Mouse (Mus musculus): Measurements from ENCODE around the gene Usp48.
"Not testable (repeated sequence)": the region's sequence is repeated elsewhere in the genome, so short reads cannot be mapped to it uniquely, and the experiment has no call there.

The Usp48 gene

DNA sequence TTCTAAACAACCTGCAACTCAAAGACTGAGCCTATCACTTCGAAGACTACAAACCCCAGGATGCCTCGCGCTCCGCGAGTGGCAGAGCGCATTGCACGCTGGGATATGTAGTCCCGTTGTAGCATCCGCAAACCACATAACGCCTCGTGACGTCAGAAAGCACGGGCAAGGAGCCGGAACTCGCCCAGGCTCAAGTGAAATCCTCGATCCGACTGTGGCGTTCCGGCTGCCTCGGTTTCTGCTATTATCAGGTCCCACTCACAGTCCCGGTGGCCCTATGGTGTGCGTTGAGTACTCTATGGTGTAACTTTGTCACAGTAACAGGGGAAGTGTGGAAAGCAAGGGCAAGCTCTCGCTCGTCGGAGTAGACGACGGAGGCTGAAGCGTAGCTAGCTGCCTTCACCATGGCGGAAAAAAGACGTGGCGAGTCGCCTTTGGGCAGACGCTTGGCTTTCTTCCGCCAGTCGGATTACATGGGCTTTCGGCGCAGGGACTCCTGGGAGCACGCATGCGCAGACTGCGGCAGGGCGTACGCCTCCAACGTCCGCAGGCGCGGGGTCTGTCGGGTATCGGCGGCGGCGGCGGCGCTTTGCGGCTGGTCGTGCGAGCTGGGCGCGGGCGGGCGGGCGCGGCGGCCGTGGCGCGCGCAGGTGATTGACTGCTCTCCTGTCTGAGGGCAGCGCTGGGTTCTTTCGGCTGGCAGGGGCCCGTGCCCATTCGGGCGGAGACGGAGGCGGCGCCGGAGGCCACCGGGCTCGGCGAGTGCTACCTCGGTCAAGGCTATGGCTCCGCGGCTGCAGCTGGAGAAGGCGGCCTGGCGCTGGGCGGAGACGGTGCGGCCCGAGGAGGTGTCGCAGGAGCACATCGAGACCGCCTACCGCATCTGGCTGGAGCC is at the start of gene Usp48:
Gene Usp48, plus strand, starts transcription at position 155 of the 895 bp plus-strand sequence.
- peak; percentile 99 to 100 for DNase-seq (ENCODE audit: low spot score in 2 of 2)

- no peak for DNase-seq (ENCODE audit: low spot score in 2 of 2)
Measured at GRCm38 (mm10) chr4:137545568-137545967, 48.0 kb upstream of the Usp48 start.

- DNase-seq (ENCODE audit: low spot score in 2 of 2) = no peak
Measured at GRCm38 (mm10) chr4:137546003-137546525, 47.5 kb upstream of the Usp48 start.

GRCm38 (mm10) chr4:137553466-137553865 is 40.1 kb upstream of the Usp48 start:
- no peak for DNase-seq (ENCODE audit: low spot score in 2 of 2)

DNA sequence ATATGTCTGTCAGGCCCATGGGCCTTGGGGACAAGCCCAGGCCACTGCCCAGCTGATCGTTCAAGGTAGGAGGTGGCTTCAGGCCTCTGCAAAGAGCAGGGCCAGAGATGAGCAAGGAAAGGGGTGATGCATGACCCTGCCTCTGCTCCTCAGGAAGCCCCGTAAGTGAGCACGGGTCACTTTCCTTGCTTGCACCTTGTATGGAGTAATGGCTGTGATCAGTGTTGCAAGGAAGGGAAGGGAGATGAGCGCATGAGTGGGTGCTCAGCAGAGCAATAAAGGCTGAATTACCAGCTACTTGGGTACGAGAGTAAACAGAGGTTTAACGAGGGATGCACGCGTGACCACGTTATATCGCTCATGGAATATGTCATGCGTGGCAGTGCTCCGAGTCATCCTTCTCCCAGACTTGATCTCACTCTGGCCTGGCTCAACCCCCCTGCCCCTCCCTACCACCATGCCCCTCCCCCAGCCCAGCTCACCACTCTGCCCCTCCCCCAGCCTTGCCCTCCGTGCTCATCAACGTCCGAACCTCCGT is 36.8 kb upstream of the Usp48 start:
- DNase-seq (ENCODE audit: low spot score in 2 of 2) = no peak

- no peak for DNase-seq (ENCODE audit: low spot score in 2 of 2)
Measured at GRCm38 (mm10) chr4:137569873-137570272, 23.7 kb upstream of the Usp48 start.

DNA sequence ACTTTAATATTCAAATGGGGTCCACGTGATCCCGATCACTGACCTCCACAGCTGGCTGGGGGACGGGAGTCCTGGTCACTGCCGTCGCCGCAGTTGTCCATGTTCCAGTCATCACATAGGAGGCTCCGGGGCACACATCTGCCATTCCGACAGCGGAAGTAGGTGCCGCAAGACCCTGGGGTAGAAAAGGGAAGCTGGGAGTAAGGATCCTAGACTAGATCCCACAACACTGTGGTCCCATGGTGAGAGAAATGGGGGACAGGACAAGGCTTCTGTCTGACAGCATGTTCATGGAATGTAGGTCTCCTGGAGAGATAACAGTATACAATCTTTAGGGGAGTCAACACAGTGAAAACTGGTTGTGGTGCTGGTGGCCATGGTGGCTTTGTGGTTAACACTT is 19.1 kb upstream of the Usp48 start, which contains the start of gene Ldlrad2:
Gene Ldlrad2, minus strand, starts transcription at position 101 of the 400 bp plus-strand sequence.
- no peak for DNase-seq (ENCODE audit: low spot score in 2 of 2)

DNA sequence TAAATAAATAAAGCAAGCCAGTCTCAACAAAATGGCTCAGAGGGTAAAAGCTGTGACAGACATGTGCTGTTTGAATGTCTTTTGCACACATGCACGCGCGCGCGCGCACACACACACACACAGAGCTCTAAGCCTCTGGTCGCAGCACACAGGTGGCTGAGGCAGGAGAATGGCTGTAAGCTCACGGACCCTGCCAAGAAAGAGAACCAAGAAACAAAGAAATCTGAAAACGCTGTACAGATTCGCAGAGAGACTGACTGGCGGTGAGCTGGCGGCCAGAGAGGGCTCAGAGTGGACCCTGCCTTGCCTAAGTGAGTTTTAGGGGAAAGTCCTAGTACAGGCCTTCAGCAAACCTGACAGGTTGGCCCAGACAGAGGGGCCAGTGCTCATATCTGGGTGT is 16.1 kb upstream of the Usp48 start:
- DNase-seq (ENCODE audit: low spot score in 2 of 2) = no peak

GRCm38 (mm10) chr4:137578181-137578845 is 15.2 kb upstream of the Usp48 start:
- DNase-seq (ENCODE audit: low spot score in 2 of 2) = peak in 1 of 2 experiments; percentile 49

GRCm38 (mm10) chr4:137579789-137580188 is 13.8 kb upstream of the Usp48 start:
- no peak for DNase-seq (ENCODE audit: low spot score in 2 of 2)

DNA sequence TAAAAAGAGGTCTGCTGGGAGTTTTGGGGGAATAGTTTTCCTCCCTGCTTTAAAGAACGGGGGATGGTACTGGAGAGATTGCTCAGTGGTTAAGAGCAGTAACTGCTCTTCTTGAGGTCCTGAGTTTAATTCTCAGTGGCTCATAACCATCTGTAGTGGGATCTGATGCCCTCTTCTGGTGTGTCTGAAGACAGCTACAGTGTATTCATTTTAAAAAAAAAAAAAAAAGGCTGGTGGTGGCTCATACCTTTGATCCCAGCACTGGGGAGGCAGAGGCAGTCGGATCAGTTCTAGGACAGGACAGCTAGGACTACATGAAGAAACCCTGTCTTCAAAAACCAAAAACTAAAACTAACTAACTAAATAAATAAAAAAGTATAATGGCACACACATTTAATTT is 13.3 kb upstream of the Usp48 start:
- no peak for DNase-seq (ENCODE audit: low spot score in 2 of 2)

GRCm38 (mm10) chr4:137581815-137582214 is 11.7 kb upstream of the Usp48 start:
- DNase-seq (ENCODE audit: low spot score in 2 of 2) = no peak

GRCm38 (mm10) chr4:137589095-137589494 is 4.5 kb upstream of the Usp48 start:
- not testable (repeated sequence) for DNase-seq (ENCODE audit: low spot score in 2 of 2)

DNA sequence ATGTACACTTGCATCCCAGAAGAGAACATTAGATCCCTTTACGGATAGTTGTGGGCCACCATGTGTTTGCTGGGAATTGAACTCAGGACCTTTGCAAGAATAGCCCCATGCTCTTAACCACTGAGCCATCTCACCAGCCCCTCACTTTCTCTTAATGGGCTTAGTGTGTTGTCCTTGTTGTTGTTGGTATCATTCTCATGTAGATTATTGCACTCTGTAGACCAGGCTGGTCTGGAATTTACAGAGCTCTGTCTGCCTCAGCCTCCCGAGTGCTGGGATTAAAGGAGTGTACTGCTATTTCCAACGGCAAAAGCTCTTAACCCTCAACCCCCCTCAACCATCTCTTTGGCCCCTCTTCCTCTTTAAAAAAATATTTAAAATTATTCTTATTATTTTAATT is 4.0 kb upstream of the Usp48 start:
- no peak for DNase-seq (ENCODE audit: low spot score in 2 of 2)

GRCm38 (mm10) chr4:137590961-137591360 is 2.6 kb upstream of the Usp48 start:
- no peak for DNase-seq (ENCODE audit: low spot score in 2 of 2)

GRCm38 (mm10) chr4:137594496-137595270 is 1.1 kb downstream of the Usp48 start:
- DNase-seq (ENCODE audit: low spot score in 2 of 2) = peak; percentile 47 to 58

DNA sequence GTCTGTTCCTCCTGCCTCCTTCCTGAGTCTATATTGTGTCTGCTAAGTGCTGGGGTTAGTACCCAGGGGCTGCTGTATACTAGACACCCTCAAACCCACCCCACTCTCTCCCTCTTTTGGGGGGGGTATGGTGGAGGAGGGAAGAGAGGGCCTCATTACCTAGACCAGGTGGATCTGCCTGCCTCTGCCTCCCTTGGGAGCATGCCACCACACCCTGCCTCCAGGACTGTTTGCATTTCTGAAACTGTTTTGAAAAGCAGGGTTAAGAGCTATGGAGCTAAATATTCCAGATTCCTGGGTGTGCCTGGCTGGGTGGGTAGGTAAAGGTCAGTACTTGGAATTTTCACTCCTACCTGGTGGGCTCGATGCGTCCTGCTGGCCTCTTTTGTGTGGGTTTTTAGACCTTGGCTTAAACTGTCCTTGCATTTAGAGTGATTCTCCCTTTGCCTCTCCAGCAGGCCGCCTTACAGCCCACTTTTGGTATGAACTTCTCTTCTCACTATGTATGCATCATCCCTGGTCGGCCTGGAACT is 3.6 kb downstream of the Usp48 start:
- no peak for DNase-seq (ENCODE audit: low spot score in 2 of 2)

- DNase-seq (ENCODE audit: low spot score in 2 of 2) = no peak
Measured at GRCm38 (mm10) chr4:137598577-137598976, 5.0 kb downstream of the Usp48 start.

GRCm38 (mm10) chr4:137603449-137604171 is 10.1 kb downstream of the Usp48 start:
- no peak for DNase-seq (ENCODE audit: low spot score in 2 of 2)

DNA sequence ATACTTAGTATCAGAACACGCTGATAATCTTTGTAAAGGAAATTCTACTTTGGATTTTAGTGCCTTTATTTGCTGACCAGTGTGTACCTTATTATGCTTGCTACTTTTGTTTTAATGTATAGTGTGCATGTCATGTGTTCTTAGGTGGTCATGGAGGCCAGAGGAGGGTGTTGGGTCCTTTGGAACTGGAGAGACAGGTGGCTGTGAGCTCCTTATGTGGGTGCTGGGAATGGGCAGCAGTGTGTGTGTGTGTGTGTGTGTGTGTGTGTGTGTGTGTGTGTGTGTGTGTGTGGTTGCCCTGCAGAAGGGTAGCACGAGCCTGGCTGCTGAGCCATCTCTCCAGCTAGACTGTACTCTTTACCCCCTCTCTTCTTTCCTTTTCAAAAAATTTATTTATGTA is 13.5 kb downstream of the Usp48 start:
- DNase-seq (ENCODE audit: low spot score in 2 of 2) = no peak

DNA sequence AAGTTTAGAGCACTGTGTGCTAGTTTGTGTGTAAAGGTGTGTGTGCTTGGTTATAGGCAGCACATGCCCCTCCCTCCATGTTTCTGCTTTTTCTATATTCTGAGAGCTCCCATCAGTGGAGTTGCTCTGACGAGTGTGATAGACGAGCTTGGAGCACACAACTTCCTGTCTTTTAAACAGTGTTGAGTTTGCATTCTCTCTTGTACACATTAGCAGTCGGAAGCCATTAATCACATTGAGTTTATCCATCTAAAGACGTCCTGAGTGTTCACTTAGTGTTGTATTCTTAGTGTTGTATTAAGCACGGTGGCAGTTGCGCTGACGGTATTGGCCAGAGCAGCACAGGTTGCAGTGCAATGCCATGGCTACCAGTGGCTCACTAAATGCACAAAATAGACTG is 15.7 kb downstream of the Usp48 start:
- DNase-seq (ENCODE audit: low spot score in 2 of 2) = no peak

Measured in right cerebral cortex, postnatal 10 days (tissue).